Mouse (Mus musculus) induced T-regulatory cell, adult 2 months (primary cell): ENCODE measurements around the gene Dysf.
A peak's percentile ranks its signal among the peaks of the same experiment; 100 is the strongest.

Source experiments
- DNase-seq: peaks from one replicate; pipeline ENCODE4 v3.0.0-alpha.2; 2012; ENCODE audit warnings: low read depth

Gene Dysf

GRCm38 (mm10) chr6:84168571-84168970, 160.2 kb downstream of the Dysf start:
- DNase-seq = no peak

DNA sequence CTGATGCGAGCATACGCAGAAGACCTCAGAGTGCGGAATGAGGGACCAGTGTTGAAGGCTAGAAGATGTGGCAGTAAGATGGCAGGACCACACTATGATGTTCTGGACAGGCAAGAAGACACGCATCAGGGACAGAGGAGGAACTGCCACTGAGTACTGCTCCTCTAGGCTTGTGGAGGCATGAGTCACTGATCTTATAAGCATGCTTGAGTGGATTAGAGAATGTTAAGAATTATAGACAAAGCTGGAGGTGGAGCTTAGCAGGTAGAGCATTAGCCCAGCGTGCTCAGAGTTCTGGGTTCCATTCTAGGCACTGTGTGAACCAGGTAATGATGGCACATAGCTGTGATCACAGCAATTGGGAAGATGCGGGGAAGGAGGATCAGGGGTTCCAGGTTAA, 165.2 kb downstream of the Dysf start:
- DNase-seq = no peak

DNA sequence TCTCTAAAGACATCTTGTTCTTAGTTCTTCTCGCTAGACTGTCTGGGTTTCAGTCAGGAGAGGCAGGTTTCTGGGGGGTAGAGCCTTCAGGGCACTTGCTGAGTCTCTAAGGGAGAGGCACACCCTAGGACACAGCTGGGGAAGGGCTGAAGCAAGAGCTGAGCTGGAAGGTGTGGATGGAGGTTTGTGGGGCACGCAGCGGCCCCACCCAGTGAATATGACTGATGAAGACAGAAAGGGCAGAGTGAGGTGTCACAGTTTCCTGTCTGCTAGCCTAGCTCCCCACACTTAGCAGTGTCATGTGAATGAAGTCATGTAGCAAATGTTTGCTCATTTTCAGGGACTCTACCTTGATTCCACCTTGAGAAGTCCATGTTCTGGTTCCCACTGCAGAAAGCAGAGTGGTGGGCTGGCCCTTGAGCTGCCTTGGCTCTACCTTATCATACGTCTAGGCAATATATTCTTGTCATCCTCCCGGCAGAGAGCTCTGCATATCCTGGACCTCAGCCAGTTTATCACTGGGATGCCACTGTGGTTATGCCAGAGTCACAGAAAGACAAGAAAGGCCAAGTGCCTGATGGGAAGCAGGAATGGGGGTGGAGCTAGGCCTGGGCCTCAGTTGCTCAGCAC, 170.5 kb downstream of the Dysf start:
- DNase-seq = peak; percentile 12

DNA sequence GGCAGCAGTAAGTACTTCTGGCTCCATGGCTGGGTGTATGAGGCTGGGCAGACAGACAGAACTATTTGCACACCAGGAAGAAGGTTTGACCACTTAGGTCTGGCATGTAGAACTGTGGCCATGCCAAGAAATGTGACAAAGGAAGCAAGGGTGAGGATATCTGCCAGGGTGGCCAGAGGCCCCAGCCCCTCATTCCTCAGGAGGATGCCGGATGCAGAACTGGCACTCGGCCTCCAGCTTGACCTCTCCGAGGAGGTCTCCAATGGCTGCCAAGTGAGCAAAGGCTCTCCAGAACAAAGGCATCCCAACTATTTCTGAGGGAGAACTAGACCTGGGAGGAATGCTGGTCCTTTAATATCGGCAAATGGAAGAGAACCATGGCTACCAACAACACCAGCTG, 173.1 kb downstream of the Dysf start:
- DNase-seq = no peak

DNA sequence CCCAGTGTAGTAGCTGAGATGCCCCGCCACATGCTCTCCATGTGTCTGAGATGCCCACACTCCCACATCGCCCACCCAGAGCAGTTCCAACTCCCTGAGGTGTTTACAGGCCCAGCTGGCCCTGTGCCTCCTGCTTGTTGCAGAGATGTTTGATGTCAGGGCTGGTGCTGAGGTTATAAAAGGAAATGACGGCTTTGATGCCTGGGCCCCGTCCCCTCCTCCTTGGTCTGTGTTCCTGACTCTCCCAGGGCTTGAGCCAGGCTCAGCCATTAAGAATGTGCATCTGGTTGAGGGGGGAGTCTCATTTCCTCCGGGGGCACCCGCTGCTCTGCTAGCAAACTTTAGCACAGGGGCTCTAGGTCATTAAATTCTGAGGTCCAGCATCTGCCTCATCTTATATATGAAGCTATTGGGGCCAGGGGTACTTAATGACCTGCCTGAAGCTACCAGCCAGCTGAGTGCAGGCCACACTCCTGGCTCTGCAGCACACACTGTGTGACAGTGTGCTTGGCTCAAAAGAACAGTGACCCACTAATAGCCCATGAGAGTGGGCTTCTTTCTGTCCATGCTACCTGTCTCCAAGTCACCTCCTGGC, 183.4 kb downstream of the Dysf start:
- no peak for DNase-seq

DNA sequence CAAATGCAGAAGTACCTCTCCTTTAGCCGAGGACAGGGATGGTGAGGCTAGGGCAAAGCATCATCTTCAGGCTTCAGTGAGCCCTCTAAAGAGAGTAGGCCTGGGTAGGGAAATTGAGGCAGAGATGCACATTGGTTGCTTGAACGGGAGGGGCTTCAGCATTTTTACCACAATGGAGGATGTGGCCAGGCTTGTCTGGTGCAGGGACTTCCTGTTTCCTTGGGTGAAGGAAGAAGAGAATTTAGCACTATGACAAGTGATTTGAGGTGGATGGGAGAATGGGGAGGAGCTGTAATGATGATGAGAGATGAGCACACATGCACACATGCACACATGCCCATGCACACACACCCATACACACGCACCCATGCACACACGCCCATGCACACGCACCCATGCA, 188.1 kb downstream of the Dysf start:
- peak; percentile 15 for DNase-seq

DNA sequence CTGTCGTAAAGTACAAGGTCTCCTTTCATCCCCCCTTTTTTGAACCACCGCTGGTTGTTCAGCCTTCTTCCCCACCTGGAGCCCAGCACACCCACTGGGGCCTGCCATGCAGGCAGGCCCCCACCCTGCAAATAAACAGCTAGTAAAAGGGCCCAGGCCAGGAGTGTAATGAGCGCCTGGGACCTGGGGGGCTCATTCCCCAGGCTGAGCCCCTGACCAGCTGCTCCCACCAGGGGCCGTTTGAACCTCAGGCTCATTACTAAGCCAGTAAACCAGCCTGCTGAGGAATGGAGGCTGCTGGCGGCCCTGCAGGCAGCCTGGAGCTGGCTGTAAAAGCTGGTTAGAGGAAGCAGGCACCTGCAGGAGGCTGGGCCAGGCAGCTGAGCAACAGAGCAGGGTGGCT, 189.4 kb downstream of the Dysf start:
- DNase-seq = no peak

- DNase-seq = no peak
Measured at GRCm38 (mm10) chr6:84201721-84202490, 193.5 kb downstream of the Dysf start.

DNA sequence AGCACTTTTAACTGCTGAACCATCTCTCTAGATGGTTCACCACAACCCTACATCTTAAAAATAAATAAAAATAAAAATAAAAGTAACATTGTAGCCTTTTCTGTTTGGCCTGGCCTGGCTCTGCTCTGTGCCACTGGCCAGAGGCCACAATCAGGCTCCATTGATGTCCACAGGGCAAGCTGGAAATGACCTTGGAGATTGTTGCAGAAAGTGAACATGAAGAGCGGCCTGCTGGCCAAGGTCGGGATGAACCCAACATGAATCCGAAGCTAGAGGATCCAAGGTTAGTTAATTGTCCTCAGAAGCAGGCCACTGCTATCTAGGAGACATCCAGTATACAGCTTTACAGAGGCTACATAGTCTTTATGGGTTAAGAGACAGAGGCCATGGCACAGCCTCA, 197.2 kb downstream of the Dysf start:
- DNase-seq = no peak

- no peak for DNase-seq
Measured at GRCm38 (mm10) chr6:84208589-84208988, 200.2 kb downstream of the Dysf start.

GRCm38 (mm10) chr6:84209736-84210434, 201.5 kb downstream of the Dysf start:
- DNase-seq = no peak

GRCm38 (mm10) chr6:84211473-84211872, 203.1 kb downstream of the Dysf start:
- DNase-seq = no peak

GRCm38 (mm10) chr6:84213101-84213500, 204.7 kb downstream of the Dysf start:
- DNase-seq = no peak

- no peak for DNase-seq
Measured at GRCm38 (mm10) chr6:84217216-84217933, 209.0 kb downstream of the Dysf start.

- no peak for DNase-seq
Measured at GRCm38 (mm10) chr6:84219119-84219518, 210.7 kb downstream of the Dysf start.

GRCm38 (mm10) chr6:84224861-84225260, 216.5 kb downstream of the Dysf start:
- DNase-seq = no peak

DNA sequence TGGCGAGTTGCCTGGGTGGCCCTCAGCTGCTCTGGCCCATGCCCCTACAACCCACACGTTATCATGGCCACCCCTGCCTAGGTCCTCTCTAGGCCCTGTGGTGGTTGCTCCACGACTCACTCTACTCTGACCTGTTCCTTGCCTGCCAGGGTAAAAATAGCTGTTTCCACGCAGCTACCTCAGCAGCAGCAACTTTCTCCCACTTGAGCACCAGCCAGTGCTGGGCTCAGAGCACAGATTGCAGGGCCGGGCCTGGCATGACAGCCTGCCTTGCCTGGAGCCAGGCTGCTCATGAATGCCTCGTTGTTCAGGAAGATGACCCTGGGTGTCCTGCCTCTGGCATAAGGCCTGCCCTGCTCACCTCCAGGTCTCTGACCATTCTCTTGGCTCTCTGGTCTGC, 217.2 kb downstream of the Dysf start:
- no peak for DNase-seq

- DNase-seq = no peak
Measured at GRCm38 (mm10) chr6:84228196-84228595, 219.8 kb downstream of the Dysf start.

DNA sequence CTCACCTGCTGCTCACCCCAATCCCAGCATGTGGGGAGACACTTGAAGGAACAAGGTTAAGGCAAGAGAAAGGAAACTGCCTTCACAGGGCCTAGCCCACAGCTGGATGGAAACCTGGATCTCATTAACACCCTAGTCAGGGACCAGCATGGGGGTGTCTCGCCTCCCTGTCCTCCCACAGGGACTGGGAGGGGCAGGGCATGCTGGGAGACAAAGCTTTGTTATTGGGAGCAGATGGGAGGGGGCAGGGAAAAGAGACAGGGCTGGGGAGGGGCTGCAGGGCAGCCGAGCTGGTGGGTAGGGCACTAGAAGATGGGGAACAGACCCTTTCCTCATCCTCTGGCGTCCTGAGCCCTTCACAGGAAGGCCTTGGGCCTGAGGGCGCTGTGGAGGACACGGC, 220.4 kb downstream of the Dysf start:
- DNase-seq = no peak

- no peak for DNase-seq
Measured at GRCm38 (mm10) chr6:84229739-84230138, 221.3 kb downstream of the Dysf start.

- DNase-seq = no peak
Measured at GRCm38 (mm10) chr6:84231108-84231507, 222.7 kb downstream of the Dysf start.
